ENCODE assay signal across 8 mouse cellular contexts in the genomic region with DNA sequence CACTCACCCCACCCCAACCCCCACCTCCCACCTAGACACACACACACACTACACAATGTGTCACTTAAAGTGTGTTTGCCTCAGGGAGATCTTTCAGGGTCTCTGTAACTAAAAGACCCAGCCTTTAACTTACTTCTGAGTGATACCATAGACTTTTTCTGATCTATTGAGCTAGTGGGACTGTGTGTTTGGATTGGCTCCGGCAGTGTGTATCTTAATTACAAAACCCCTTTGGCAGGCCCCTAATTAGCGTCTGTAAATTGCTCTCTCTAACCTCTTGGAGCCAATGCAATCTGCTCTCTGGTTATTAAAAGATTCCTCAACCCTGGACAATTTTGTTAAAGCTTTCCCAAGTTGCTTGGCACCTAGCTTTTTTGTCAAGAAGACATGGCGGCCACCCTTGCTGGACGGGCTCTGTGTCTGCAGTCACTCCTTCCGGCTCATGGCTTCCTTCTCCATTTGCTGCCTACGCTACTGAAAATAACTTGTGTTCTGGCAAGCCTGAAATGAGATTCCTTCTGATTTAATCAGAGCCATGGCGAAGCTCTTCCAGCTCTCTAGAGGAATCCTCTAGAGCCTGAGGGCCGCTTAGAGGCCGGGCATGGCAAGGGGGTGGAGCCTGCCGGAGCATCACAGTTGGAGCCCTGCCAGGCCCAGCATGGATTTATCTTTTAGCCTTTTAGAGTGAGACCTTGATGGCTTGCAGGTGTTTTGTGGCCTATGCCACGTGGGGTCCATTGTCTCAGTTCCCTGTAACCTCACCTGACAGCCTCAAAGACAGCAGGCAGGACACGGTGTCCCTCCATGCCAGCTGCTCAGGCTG. TPM values are rescaled to one million over a fixed set of nuclear protein-coding genes. Genes with fewer than 3 reads are reported as not detected.
DNase-seq lines count a peak whose midpoint lies in the region; ATAC-seq lines count a peak whose summit lies in the region.

No protein-coding gene starts in this region.

- peak overlapping the region; percentile 25; the same call in 1 of the 2 replicates for H3K4me2 ChIP-seq in heart, embryonic 14.5 days (ENCODE audit: low read length)
- no peak overlapping the region for H3K4me2 ChIP-seq in forebrain, embryonic 14.5 days (ENCODE audit: low read length)
- no peak overlapping the region for H3K4me2 ChIP-seq in midbrain, embryonic 11.5 days
- H3K4me2 ChIP-seq in liver, embryonic 11.5 days, result no peak overlapping the region

- H3K9me3 ChIP-seq in heart, embryonic 14.5 days (ENCODE audit: control insufficient read depth, low read length), result no peaks in the 10 kb centered on the region
- no peaks in the 10 kb centered on the region for H3K9me3 ChIP-seq in forebrain, embryonic 14.5 days (replicated peaks; ENCODE audit: control insufficient read depth, low read length)
- no peaks in the 10 kb centered on the region for H3K9me3 ChIP-seq in midbrain, embryonic 11.5 days (ENCODE audit: control insufficient read depth, low read length)
- H3K9me3 ChIP-seq in liver, embryonic 11.5 days (ENCODE audit: control insufficient read depth, low read length), result no peaks in the 10 kb centered on the region

- peaks cover 12 to 16% of the 10 kb centered on the region in 2 experiments for H3K4me1 ChIP-seq in heart, embryonic 14.5 days (ENCODE audit: control insufficient read depth in 2 of 2, insufficient read depth in 2 of 2, low read length in 2 of 2)
- H3K4me1 ChIP-seq in forebrain, embryonic 14.5 days (ENCODE audit: control insufficient read depth, insufficient read depth, low read length), result peaks cover 12% of the 10 kb centered on the region
- H3K4me1 ChIP-seq in midbrain, embryonic 11.5 days (ENCODE audit: control insufficient read depth, insufficient read depth, low read length), result peaks cover 6% of the 10 kb centered on the region; the same call in 1 of the 2 replicates
- no peaks in the 10 kb centered on the region for H3K4me1 ChIP-seq in liver, embryonic 11.5 days (replicated peaks; ENCODE audit: control insufficient read depth, insufficient read depth, low read length)

- no peak for DNase-seq in heart, postnatal 36 days
- peak; percentile 85 for DNase-seq in brain, adult 2 months (ENCODE audit: low read depth, low spot score)
- peak; percentile 70 for DNase-seq in forebrain, embryonic 14.5 days (ENCODE audit: low spot score)
- DNase-seq in midbrain, embryonic 11.5 days (ENCODE audit: low spot score, missing footprints), result peak; percentile 82
- peak; percentile 27 for DNase-seq in testis, postnatal 14 days (ENCODE audit: low spot score)
- no peak for DNase-seq in liver, embryonic 11.5 days (ENCODE audit: low spot score)
- DNase-seq in urinary bladder, postnatal 4 days (ENCODE audit: low spot score in 2 of 2), result no peak

- H3K27me3 ChIP-seq in heart, embryonic 14.5 days (ENCODE audit: control insufficient read depth, insufficient read depth, low read length), result no peaks in the 10 kb centered on the region
- no peaks in the 10 kb centered on the region for H3K27me3 ChIP-seq in forebrain, embryonic 14.5 days (replicated peaks; ENCODE audit: control insufficient read depth, insufficient read depth, low read length)
- no peaks in the 10 kb centered on the region for H3K27me3 ChIP-seq in midbrain, embryonic 11.5 days (ENCODE audit: control insufficient read depth, insufficient read depth, low read length)
- H3K27me3 ChIP-seq in liver, embryonic 11.5 days (replicated peaks; ENCODE audit: control insufficient read depth, insufficient read depth, low read length), result no peaks in the 10 kb centered on the region

- no peak overlapping the region for H3K4me3 ChIP-seq in heart, embryonic 14.5 days (ENCODE audit: control insufficient read depth in 1 of 2, insufficient read depth in 1 of 2, low read depth in 1 of 2, low read length in 2 of 2)
- H3K4me3 ChIP-seq in forebrain, embryonic 14.5 days (ENCODE audit: low read depth, low read length), result no peak overlapping the region
- H3K4me3 ChIP-seq in midbrain, embryonic 11.5 days (ENCODE audit: low read depth, low read length), result no peak overlapping the region
- H3K4me3 ChIP-seq in liver, embryonic 11.5 days (ENCODE audit: low read depth, low read length), result no peak overlapping the region

- intact Hi-C loops in heart, postnatal 36 days (cut with DNase I), result no loop called here

- 27% methylated on average over 12 of the region's 12 CpGs for WGBS in heart, embryonic 14.5 days
- WGBS in forebrain, embryonic 14.5 days, result 12% methylated on average over 12 of the region's 12 CpGs
- WGBS in midbrain, embryonic 11.5 days, result 52% methylated on average over 12 of the region's 12 CpGs
- 65% methylated on average over 12 of the region's 12 CpGs for WGBS in liver, embryonic 11.5 days

- H3K9ac ChIP-seq in heart, embryonic 14.5 days (ENCODE audit: low read length), result no peak overlapping the region
- H3K9ac ChIP-seq in forebrain, embryonic 14.5 days (ENCODE audit: low read length), result no peak overlapping the region
- no peak overlapping the region for H3K9ac ChIP-seq in midbrain, embryonic 11.5 days (ENCODE audit: low read length)
- H3K9ac ChIP-seq in liver, embryonic 11.5 days (ENCODE audit: low read depth, low read length), result no peak overlapping the region

- ATAC-seq in heart, embryonic 14.5 days (ENCODE audit: insufficient number of reproducible peaks, insufficient read depth, low FRiP score, low read depth), result peak; percentile 37; the same call in 1 of the 2 replicates
- ATAC-seq in forebrain, embryonic 14.5 days, result peak; percentile 50; the same call in 1 of the 2 replicates
- peak; percentile 52; the same call in 1 of the 2 replicates for ATAC-seq in midbrain, embryonic 11.5 days (ENCODE audit: low FRiP score)
- no peak for ATAC-seq in liver, embryonic 11.5 days (replicated peaks; ENCODE audit: low FRiP score)

- no peaks in the 10 kb centered on the region for H3K36me3 ChIP-seq in heart, embryonic 14.5 days (ENCODE audit: control insufficient read depth, insufficient read depth, low read length)
- H3K36me3 ChIP-seq in forebrain, embryonic 14.5 days (ENCODE audit: control insufficient read depth, insufficient read depth, low read length), result no peaks in the 10 kb centered on the region
- no peaks in the 10 kb centered on the region for H3K36me3 ChIP-seq in midbrain, embryonic 11.5 days (ENCODE audit: control insufficient read depth, insufficient read depth, low read length)
- H3K36me3 ChIP-seq in liver, embryonic 11.5 days (ENCODE audit: control insufficient read depth, insufficient read depth, low read length), result no peaks in the 10 kb centered on the region

- peak overlapping the region in 1 of 2 experiments; percentile 46; a peak in 1 of 4 replicates for H3K27ac ChIP-seq in heart, embryonic 14.5 days (replicated peaks in 1 of 2; ENCODE audit: control insufficient read depth in 1 of 2, insufficient read depth in 1 of 2, low read depth in 2 of 2, low read length in 2 of 2)
- no peak overlapping the region for H3K27ac ChIP-seq in forebrain, embryonic 14.5 days (ENCODE audit: low read depth, low read length)
- no peak overlapping the region for H3K27ac ChIP-seq in midbrain, embryonic 11.5 days (ENCODE audit: low read depth, low read length)
- no peak overlapping the region for H3K27ac ChIP-seq in liver, embryonic 11.5 days (ENCODE audit: low read depth, low read length)

RNA-seq across cellular contexts. Expression of a gene that starts 46.9 kb away (rescaled TPM):
- polyA plus RNA-seq in heart, embryonic 14.5 days (2014; fragmentation: Nextera tagmentation; extraction: Ambion mirVana), result 4.7 and 6.0 TPM in 2 replicates
- 10 to 100 TPM; 11.3 to 13.4 TPM for total RNA-seq in heart, postnatal 36 days (2021)
- polyA plus RNA-seq in forebrain, embryonic 14.5 days (2014; fragmentation: Nextera tagmentation; extraction: Ambion mirVana), result 12.4 and 18.4 TPM in 2 replicates
- polyA plus RNA-seq in midbrain, embryonic 11.5 days (2014; fragmentation: Nextera tagmentation; extraction: Ambion mirVana), result 3.2 and 3.3 TPM in 2 replicates
- 4.4 and 5.2 TPM in 2 replicates for polyA plus RNA-seq in liver, embryonic 11.5 days (2014; fragmentation: Nextera tagmentation; extraction: Ambion mirVana)

RNA-seq across cellular contexts. Expression of a gene that starts 55.8 kb away (rescaled TPM):
- 56.2 and 58.5 TPM in 2 replicates for polyA plus RNA-seq in heart, embryonic 14.5 days (2014; fragmentation: Nextera tagmentation; extraction: Ambion mirVana)
- total RNA-seq in heart, postnatal 36 days (2021), result 1 to 10 TPM; 1.0 to 1.5 TPM
- polyA plus RNA-seq in forebrain, embryonic 14.5 days (2014; fragmentation: Nextera tagmentation; extraction: Ambion mirVana), result 22.9 and 25.4 TPM in 2 replicates
- 48.5 and 48.8 TPM in 2 replicates for polyA plus RNA-seq in midbrain, embryonic 11.5 days (2014; fragmentation: Nextera tagmentation; extraction: Ambion mirVana)
- 27.9 and 28.1 TPM in 2 replicates for polyA plus RNA-seq in liver, embryonic 11.5 days (2014; fragmentation: Nextera tagmentation; extraction: Ambion mirVana)

Comparison
In these comparisons a context has a peak if more than half of its experiments do, and no peak if none do; other contexts are left out.
1. DNase-seq: peak in brain, adult 2 months (single experiment), forebrain, embryonic 14.5 days (single experiment), midbrain, embryonic 11.5 days (single experiment) and testis, postnatal 14 days (single experiment); none in heart, postnatal 36 days (0 of 2), liver, embryonic 11.5 days (single experiment) and urinary bladder, postnatal 4 days (0 of 2).